15 mouse cellular contexts compared by ENCODE assay signal in the genomic region with DNA sequence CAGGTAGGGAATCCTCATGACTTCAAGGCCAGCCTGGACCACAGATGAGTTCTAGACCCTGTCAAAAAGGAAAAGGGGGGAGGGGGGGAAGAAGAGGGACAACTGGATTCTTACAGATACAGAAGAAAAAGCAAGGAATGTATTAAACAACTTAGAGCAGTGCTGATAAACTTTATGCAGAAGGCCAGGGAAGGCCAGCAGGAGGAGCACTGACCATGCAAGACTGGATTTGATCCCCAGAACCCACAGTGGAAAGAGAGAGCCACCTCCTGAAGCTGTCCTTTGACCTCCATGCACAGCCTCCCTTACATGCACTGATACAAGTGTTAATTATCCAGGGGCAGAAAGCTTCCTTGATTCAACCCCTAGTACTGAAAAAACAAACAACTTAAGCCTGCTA. TPM values are rescaled to one million over a fixed set of nuclear protein-coding genes. Genes with fewer than 3 reads are reported as not detected.
DNase-seq lines count a peak whose midpoint lies in the region; ATAC-seq and TF ChIP-seq lines count a peak whose summit lies in the region.
"Had no signal": no experiment of that assay in that cellular context is flagged by ENCODE, and none has a peak within 500 bp of the region (broad histone marks: within the 10 kb centered on the region; RNA-seq: fewer than 3 reads in every experiment).

No protein-coding gene starts in this region.

- peak; percentile 59 for TF ChIP-seq CTCF in kidney, postnatal 0 days (IDR thresholded peaks at IDR 0.05; ENCODE audit: low read depth)

- H3K27ac ChIP-seq in kidney, postnatal 0 days, result no peak overlapping the region
- H3K27ac ChIP-seq in kidney, embryonic 15.5 days, result no peak overlapping the region
- no peak overlapping the region for H3K27ac ChIP-seq in heart, embryonic 11.5 days (ENCODE audit: low read depth, low read length)
- H3K27ac ChIP-seq: embryonic facial prominence, embryonic 15.5 days; hindbrain, embryonic 13.5 days; neural tube, embryonic 13.5 days; stomach, embryonic 15.5 days had no signal

- no peaks in the 10 kb centered on the region for H3K27me3 ChIP-seq in kidney, postnatal 0 days (ENCODE audit: insufficient read depth, low read length)
- no peaks in the 10 kb centered on the region for H3K27me3 ChIP-seq in kidney, embryonic 15.5 days
- H3K27me3 ChIP-seq in heart, embryonic 11.5 days (ENCODE audit: control insufficient read depth, insufficient read depth, low read length), result no peaks in the 10 kb centered on the region
- H3K27me3 ChIP-seq: embryonic facial prominence, embryonic 15.5 days; hindbrain, embryonic 13.5 days; neural tube, embryonic 13.5 days; stomach, embryonic 15.5 days had no signal

- H3K9ac ChIP-seq in kidney, postnatal 0 days (ENCODE audit: low read depth, low read length), result no peak overlapping the region
- no peak overlapping the region for H3K9ac ChIP-seq in kidney, embryonic 15.5 days
- no peak overlapping the region for H3K9ac ChIP-seq in heart, embryonic 11.5 days (ENCODE audit: low read depth, low read length)
- H3K9ac ChIP-seq: embryonic facial prominence, embryonic 15.5 days; hindbrain, embryonic 13.5 days; neural tube, embryonic 13.5 days; stomach, embryonic 15.5 days had no signal

- DNase-seq in kidney, postnatal 0 days (ENCODE audit: low spot score), result peak; percentile 8
- DNase-seq in 3T3-L1 (ENCODE audit: low read depth, low spot score) (peak; percentile 2), 416B (ENCODE audit: low read depth) (peak; percentile 33)
- DNase-seq in kidney, postnatal 14 days, result peak; percentile 7
- DNase-seq in thymus, adult 18-20 months, result no peak
- DNase-seq: adrenal gland, postnatal 14 days; cerebellum, adult 2 months; left cerebral cortex, postnatal 4 days; thymus, postnatal 14 days had no signal

- no peak overlapping the region for H3K4me3 ChIP-seq in kidney, postnatal 0 days (replicated peaks; ENCODE audit: low read depth, low read length)
- no peak overlapping the region for H3K4me3 ChIP-seq in kidney, embryonic 15.5 days (replicated peaks)
- H3K4me3 ChIP-seq in heart, embryonic 11.5 days (ENCODE audit: low read depth, low read length), result no peak overlapping the region
- H3K4me3 ChIP-seq: embryonic facial prominence, embryonic 15.5 days; hindbrain, embryonic 13.5 days; neural tube, embryonic 13.5 days; stomach, embryonic 15.5 days had no signal

- H3K4me1 ChIP-seq in kidney, postnatal 0 days (replicated peaks; ENCODE audit: insufficient read depth, low read length), result no peaks in the 10 kb centered on the region
- H3K4me1 ChIP-seq in kidney, embryonic 15.5 days, result no peaks in the 10 kb centered on the region
- H3K4me1 ChIP-seq in heart, embryonic 11.5 days (ENCODE audit: control insufficient read depth, insufficient read depth, low read length), result no peaks in the 10 kb centered on the region
- H3K4me1 ChIP-seq: embryonic facial prominence, embryonic 15.5 days; hindbrain, embryonic 13.5 days; neural tube, embryonic 13.5 days; stomach, embryonic 15.5 days had no signal

- no peak overlapping the region for H3K4me2 ChIP-seq in kidney, postnatal 0 days (ENCODE audit: low read length)
- no peak overlapping the region for H3K4me2 ChIP-seq in kidney, embryonic 15.5 days
- no peak overlapping the region for H3K4me2 ChIP-seq in heart, embryonic 11.5 days
- H3K4me2 ChIP-seq: embryonic facial prominence, embryonic 15.5 days; hindbrain, embryonic 13.5 days; neural tube, embryonic 13.5 days; stomach, embryonic 15.5 days had no signal

- no peaks in the 10 kb centered on the region for H3K9me3 ChIP-seq in kidney, postnatal 0 days (replicated peaks; ENCODE audit: low read length)
- no peaks in the 10 kb centered on the region for H3K9me3 ChIP-seq in kidney, embryonic 15.5 days (replicated peaks)
- H3K9me3 ChIP-seq in heart, embryonic 11.5 days (replicated peaks; ENCODE audit: control insufficient read depth, low read length), result no peaks in the 10 kb centered on the region
- H3K9me3 ChIP-seq: embryonic facial prominence, embryonic 15.5 days; hindbrain, embryonic 13.5 days; neural tube, embryonic 13.5 days; stomach, embryonic 15.5 days had no signal

- no peaks in the 10 kb centered on the region for H3K36me3 ChIP-seq in kidney, postnatal 0 days (ENCODE audit: insufficient read depth, low read length)
- no peaks in the 10 kb centered on the region for H3K36me3 ChIP-seq in kidney, embryonic 15.5 days
- H3K36me3 ChIP-seq in heart, embryonic 11.5 days (ENCODE audit: control insufficient read depth, insufficient read depth, low read length), result no peaks in the 10 kb centered on the region
- H3K36me3 ChIP-seq: embryonic facial prominence, embryonic 15.5 days; hindbrain, embryonic 13.5 days; neural tube, embryonic 13.5 days; stomach, embryonic 15.5 days had no signal

- no peak for ATAC-seq in kidney, postnatal 0 days (replicated peaks; ENCODE audit: low FRiP score, low read depth)
- no peak for ATAC-seq in kidney, embryonic 15.5 days (replicated peaks; ENCODE audit: low FRiP score)
- no peak for ATAC-seq in heart, embryonic 11.5 days (replicated peaks; ENCODE audit: insufficient number of reproducible peaks, low FRiP score, low TSS enrichment)

RNA-seq across cellular contexts. Expression of a gene that starts 29.9 kb away (rescaled TPM):
- 0.42 and 0.46 TPM in 2 replicates for polyA plus RNA-seq in kidney, postnatal 0 days (2015; fragmentation: Nextera tagmentation; extraction: Ambion mirVana)
- 0.39 and 0.44 TPM in 2 replicates for polyA plus RNA-seq in kidney, embryonic 15.5 days (2015; fragmentation: Nextera tagmentation; extraction: Ambion mirVana)
- 0.14 and 0.32 TPM in 2 replicates for polyA plus RNA-seq in heart, embryonic 11.5 days (2014; fragmentation: Nextera tagmentation; extraction: Ambion mirVana)

RNA-seq across cellular contexts. Expression of a gene that starts 29.9 kb away (rescaled TPM):
- 35.6 and 38.1 TPM in 2 replicates for polyA plus RNA-seq in kidney, postnatal 0 days (2015; fragmentation: Nextera tagmentation; extraction: Ambion mirVana)
- 42.0 and 44.6 TPM in 2 replicates for polyA plus RNA-seq in kidney, embryonic 15.5 days (2015; fragmentation: Nextera tagmentation; extraction: Ambion mirVana)
- polyA plus RNA-seq in heart, embryonic 11.5 days (2014; fragmentation: Nextera tagmentation; extraction: Ambion mirVana), result 31.7 and 32.2 TPM in 2 replicates

RNA-seq across cellular contexts. Expression of a gene that starts 46.7 kb away (rescaled TPM):
- 23.0 and 23.9 TPM in 2 replicates for polyA plus RNA-seq in kidney, postnatal 0 days (2015; fragmentation: Nextera tagmentation; extraction: Ambion mirVana)
- polyA plus RNA-seq in kidney, embryonic 15.5 days (2015; fragmentation: Nextera tagmentation; extraction: Ambion mirVana), result 33.3 and 34.6 TPM in 2 replicates
- 24.2 and 31.1 TPM in 2 replicates for polyA plus RNA-seq in heart, embryonic 11.5 days (2014; fragmentation: Nextera tagmentation; extraction: Ambion mirVana)

Comparison
In these comparisons a context has a peak if more than half of its experiments do, and no peak if none do; other contexts are left out.
1. DNase-seq: peak in kidney, postnatal 0 days (single experiment), 3T3-L1 (single experiment), 416B (single experiment) and kidney, postnatal 14 days (single experiment); none in thymus, adult 18-20 months (0 of 2).